Mouse (Mus musculus): ENCODE results near the gene Miip. TPM values are rescaled to one million over a fixed set of nuclear protein-coding genes. Genes with fewer than 3 reads are reported as not detected.

Miip gene
- total RNA-seq, 2 experiments from 2014 or later, result 9.1 TPM

Other genes starting within 250 kb of the Miip start
- gene Zfp979, start 226.3 kb downstream of the Miip start, total RNA-seq (2021), result 1 to 10 TPM; 3.2 to 3.3 TPM
- under 1 TPM in 1 of 2 experiments, not detected in 1; 0.12 TPM for gene Zfp534, start 166.3 kb downstream of the Miip start, total RNA-seq (2021)
- gene Zfp984, start 59.0 kb downstream of the Miip start, total RNA-seq (2021), result 1 to 10 TPM; 2.8 to 3.1 TPM
- gene Zfp933, start 20.4 kb downstream of the Miip start, total RNA-seq (2021), result 10 to 100 TPM; 11.1 to 12.7 TPM
- 10 to 100 TPM; 15.5 to 19.7 TPM for gene Fv1, start 163 bp upstream of the Miip start, total RNA-seq (2021)
- 100 to 1,000 TPM; 621 to 624 TPM for gene Mfn2, start 35.9 kb upstream of the Miip start, total RNA-seq (2021)
- 10 to 100 TPM; 90.1 to 95.0 TPM for gene Plod1, start 68.0 kb upstream of the Miip start, total RNA-seq (2021)
- 10 to 100 TPM; 39.6 to 43.9 TPM for gene 2510039O18Rik, start 72.1 kb upstream of the Miip start, total RNA-seq (2021)
- 100 to 1,000 TPM in 1 of 2 experiments, 10 to 100 TPM in 1; 74.4 to 148 TPM for gene Nppb, start 117.0 kb upstream of the Miip start, total RNA-seq (2021)
- 1,000 to 10,000 TPM in 1 of 2 experiments, 100 to 1,000 TPM in 1; 590 to 1,636 TPM for gene Nppa, start 131.9 kb upstream of the Miip start, total RNA-seq (2021)
- 10 to 100 TPM in 1 of 2 experiments, 1 to 10 TPM in 1; 9.5 to 11.0 TPM for gene Clcn6, start 170.0 kb upstream of the Miip start, total RNA-seq (2021)
- gene Mthfr, start 170.3 kb upstream of the Miip start, total RNA-seq (2021), result 10 to 100 TPM; 13.1 to 14.7 TPM
- 10 to 100 TPM; 36.4 to 38.5 TPM for gene Agtrap, start 219.2 kb upstream of the Miip start, total RNA-seq (2021)